Mouse (Mus musculus) kidney, postnatal 0 days (tissue): ENCODE measurements around the gene Wnt6. TPM values are rescaled to one million over a fixed set of nuclear protein-coding genes. Genes with fewer than 3 reads are reported as not detected.

Experiments used
- ATAC-seq: fragments of 200-750 bp; cut with Nextera tagmentation; replicated peaks from 2 replicates; pipeline ENCODE4 v1.8.0; 2017; ENCODE audit warnings: low read depth, moderate number of reproducible peaks, moderate TSS enrichment, moderate library complexity; ENCODE audit not compliant: low FRiP score
- DNase-seq: peaks from one replicate; pipeline ENCODE4 v3.0.0-alpha.2; 2016; ENCODE audit warnings: low spot score
- H3K27ac ChIP-seq: fragments of 300-500 bp; sonication (generic); 2 replicates; pipeline ENCODE4 v1.5.1; 2014; ENCODE audit warnings: mild to moderate bottlenecking
- H3K27me3 ChIP-seq: fragments of 300-500 bp; sonication (generic); 2 replicates; pipeline ENCODE4 v1.6.1; 2014; ENCODE audit warnings: low read length, mixed read lengths; ENCODE audit not compliant: insufficient read depth
- H3K36me3 ChIP-seq: fragments of 300-500 bp; sonication (generic); 2 replicates; pipeline ENCODE4 v1.6.1; 2014; ENCODE audit warnings: low read length, mixed read lengths; ENCODE audit not compliant: insufficient read depth
- H3K4me1 ChIP-seq: fragments of 300-500 bp; sonication (generic); replicated peaks from 2 replicates; pipeline ENCODE4 v1.6.1; 2014; ENCODE audit warnings: antibody characterized with exemption, low read length, mixed read lengths; ENCODE audit not compliant: insufficient read depth
- H3K4me2 ChIP-seq: fragments of 300-500 bp; sonication (generic); 2 replicates; pipeline ENCODE4 v1.6.1; 2014; ENCODE audit warnings: mild to moderate bottlenecking, low read length, moderate library complexity, mixed read lengths
- H3K4me3 ChIP-seq: fragments of 300-500 bp; sonication (generic); replicated peaks from 2 replicates; pipeline ENCODE4 v1.5.1; 2014; ENCODE audit warnings: low read depth, low read length
- H3K9ac ChIP-seq: fragments of 300-500 bp; sonication (generic); 2 replicates; pipeline ENCODE4 v1.6.1; 2014; ENCODE audit warnings: low read depth, low read length
- H3K9me3 ChIP-seq: fragments of 300-500 bp; sonication (generic); replicated peaks from 2 replicates; pipeline ENCODE4 v1.6.1; 2016; ENCODE audit warnings: low read length, inconsistent platforms, mixed read lengths
- CTCF ChIP-seq: IDR thresholded peaks from 2 replicates; pipeline ENCODE4 v1.5.1; 2016; ENCODE audit warnings: antibody characterized with exemption, low read depth, mild to moderate bottlenecking, moderate library complexity
- WGBS: fragments of 180-500 bp; shearing (Covaris S2); extraction: QIAGEN DNeasy Blood & Tissue Kit; methylation state at CpG from one replicate; pipeline ENCODE4 v1.1.7; 2014; 5-methylcytosine and 5-hydroxymethylcytosine counted together
- polyA plus RNA-seq: library from polyadenylated mRNA; unstranded; fragments of >200 nt; fragmentation: Nextera tagmentation; extraction: Ambion mirVana; gene quantifications from 2 replicates; pipeline ENCODE4 v1.2.1, GENCODE M21; 2015

Wnt6 gene
- polyA plus RNA-seq, 1 experiment from 2014 or later = 1.9 TPM

GRCm38 (mm10) chr1:74782045-74782444 lies 10.4 kb downstream of the Wnt6 start:
- WGBS = 19% methylated on average over 14 of the region's 14 CpGs
- H3K4me3 ChIP-seq = no peak overlapping the region
- no peak overlapping the region for H3K4me2 ChIP-seq
- no peaks in the 10 kb centered on the region; the same call in 1 of the 2 replicates for H3K9me3 ChIP-seq
- DNase-seq (no peak), ATAC-seq (no peak)
- no peak overlapping the region for H3K9ac ChIP-seq
- H3K4me1 ChIP-seq = peaks cover 9% of the 10 kb centered on the region; the same call in 1 of the 2 replicates
- no peaks in the 10 kb centered on the region for H3K36me3 ChIP-seq
- H3K27ac ChIP-seq = no peak overlapping the region
- H3K27me3 ChIP-seq = peaks cover 54% of the 10 kb centered on the region
- TF ChIP-seq CTCF = no peak

DNA sequence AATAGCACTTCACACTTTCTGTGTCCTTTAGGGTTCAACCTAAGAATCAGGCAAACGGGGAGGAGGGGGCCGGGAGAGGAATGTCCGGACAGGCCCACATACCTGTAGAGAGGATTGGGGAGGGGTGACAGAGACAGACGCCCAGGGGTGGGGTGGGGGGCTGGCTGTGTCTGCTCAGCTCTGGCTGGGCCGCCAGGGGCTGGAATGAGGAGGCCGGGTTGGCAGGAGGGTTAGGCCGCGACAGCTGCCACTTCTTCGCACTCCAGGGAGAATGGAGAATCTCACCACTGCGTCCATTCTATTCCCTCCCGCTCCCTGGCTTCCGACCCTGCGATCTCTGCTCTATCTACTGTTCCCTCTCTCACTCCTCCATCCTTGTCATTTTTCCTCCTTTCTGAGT lies 11.9 kb downstream of the Wnt6 start:
- peak overlapping the region; percentile 77 for H3K4me2 ChIP-seq
- no peaks in the 10 kb centered on the region for H3K36me3 ChIP-seq
- H3K27ac ChIP-seq = no peak overlapping the region
- H3K9ac ChIP-seq = no peak overlapping the region
- peak overlapping the region; percentile 44 for H3K4me3 ChIP-seq
- TF ChIP-seq CTCF = no peak
- H3K9me3 ChIP-seq = no peaks in the 10 kb centered on the region; the same call in 1 of the 2 replicates
- H3K27me3 ChIP-seq = peaks cover 68% of the 10 kb centered on the region
- WGBS = 12% methylated on average over 13 of the region's 13 CpGs
- DNase-seq (no peak), ATAC-seq (no peak)
- H3K4me1 ChIP-seq = peaks cover 9% of the 10 kb centered on the region; the same call in 1 of the 2 replicates

DNA sequence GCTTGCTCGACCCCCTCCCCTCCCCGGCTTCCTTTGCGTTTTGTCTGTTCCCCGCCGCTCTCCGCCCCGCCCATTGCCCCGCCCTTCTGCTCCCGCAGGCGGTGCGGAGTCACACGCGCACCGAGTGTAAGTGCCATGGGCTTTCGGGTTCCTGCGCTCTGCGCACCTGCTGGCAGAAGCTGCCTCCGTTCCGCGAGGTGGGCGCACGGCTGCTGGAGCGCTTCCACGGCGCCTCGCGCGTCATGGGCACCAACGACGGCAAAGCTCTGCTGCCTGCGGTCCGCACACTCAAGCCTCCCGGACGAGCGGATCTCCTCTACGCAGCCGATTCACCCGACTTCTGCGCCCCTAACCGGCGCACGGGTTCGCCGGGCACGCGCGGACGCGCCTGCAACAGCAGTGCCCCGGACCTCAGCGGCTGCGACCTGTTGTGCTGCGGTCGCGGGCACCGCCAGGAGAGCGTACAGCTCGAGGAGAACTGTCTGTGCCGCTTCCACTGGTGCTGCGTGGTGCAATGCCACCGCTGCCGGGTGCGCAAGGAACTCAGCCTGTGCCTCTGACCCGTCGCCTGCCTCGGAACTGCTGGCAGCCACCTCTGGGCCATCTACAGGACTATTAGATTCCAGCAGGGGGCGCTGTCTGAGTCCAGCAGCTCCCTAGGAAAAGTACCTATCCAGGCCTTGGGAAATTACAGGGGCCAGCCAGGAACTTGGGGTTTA lies 12.5 kb downstream of the Wnt6 start:
- H3K4me3 ChIP-seq = peak overlapping the region; percentile 44
- DNase-seq (peak; percentile 78), ATAC-seq (no peak; the same call in 1 of the 2 replicates)
- H3K4me1 ChIP-seq = peaks cover 9% of the 10 kb centered on the region; the same call in 1 of the 2 replicates
- H3K36me3 ChIP-seq = no peaks in the 10 kb centered on the region
- no peak overlapping the region for H3K27ac ChIP-seq
- H3K27me3 ChIP-seq = peaks cover 73% of the 10 kb centered on the region
- no peaks in the 10 kb centered on the region; the same call in 1 of the 2 replicates for H3K9me3 ChIP-seq
- peak overlapping the region; percentile 77 for H3K4me2 ChIP-seq
- WGBS = 1% methylated on average over 67 of the region's 67 CpGs
- peak; percentile 65 for TF ChIP-seq CTCF
- H3K9ac ChIP-seq = no peak overlapping the region

DNA sequence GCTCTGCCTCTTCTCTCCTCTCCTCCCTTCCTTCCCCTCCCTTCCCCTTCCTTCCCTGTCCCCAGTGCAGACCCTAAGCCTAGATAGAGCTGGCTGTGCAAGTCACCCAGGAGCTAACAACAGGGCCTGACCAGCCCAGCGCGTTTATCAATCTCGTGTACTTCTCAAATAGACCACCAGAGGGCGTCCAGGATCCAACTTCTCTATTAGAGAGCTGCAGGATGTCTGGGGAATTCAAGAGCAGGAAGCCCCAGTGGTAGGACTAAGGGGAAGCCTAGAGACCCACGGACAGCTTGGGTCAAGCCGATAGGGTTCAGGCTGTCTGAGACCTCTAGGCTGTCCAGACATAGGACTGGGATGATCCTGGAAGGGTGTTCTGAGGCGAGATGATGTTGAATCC lies 16.2 kb downstream of the Wnt6 start:
- H3K36me3 ChIP-seq = no peaks in the 10 kb centered on the region
- H3K4me2 ChIP-seq = no peak overlapping the region
- DNase-seq = peak; percentile 88
- no peak for ATAC-seq
- WGBS = 9% methylated on average over 7 of the region's 7 CpGs
- no peak overlapping the region for H3K9ac ChIP-seq
- H3K4me3 ChIP-seq = no peak overlapping the region
- no peak overlapping the region for H3K27ac ChIP-seq
- H3K27me3 ChIP-seq = peaks cover 94% of the 10 kb centered on the region
- no peaks in the 10 kb centered on the region; the same call in 1 of the 2 replicates for H3K9me3 ChIP-seq
- peaks cover 15% of the 10 kb centered on the region; the same call in 1 of the 2 replicates for H3K4me1 ChIP-seq
- TF ChIP-seq CTCF = peak; percentile 88

GRCm38 (mm10) chr1:74788603-74789176 lies 17.0 kb downstream of the Wnt6 start:
- DNase-seq = no peak
- Histone ChIP-seq H3K4me1 (peaks cover 14% of the 10 kb centered on the region; the same call in 1 of the 2 replicates), H3K27ac (no peak overlapping the region), H3K4me3 (no peak overlapping the region), H3K9ac (no peak overlapping the region), H3K36me3 (no peaks in the 10 kb centered on the region), H3K4me2 (no peak overlapping the region), H3K27me3 (peaks cover 94% of the 10 kb centered on the region), H3K9me3 (no peaks in the 10 kb centered on the region; the same call in 1 of the 2 replicates)
- 27% methylated on average over 6 of the region's 6 CpGs for WGBS
- ATAC-seq = no peak
- no peak for TF ChIP-seq CTCF

DNA sequence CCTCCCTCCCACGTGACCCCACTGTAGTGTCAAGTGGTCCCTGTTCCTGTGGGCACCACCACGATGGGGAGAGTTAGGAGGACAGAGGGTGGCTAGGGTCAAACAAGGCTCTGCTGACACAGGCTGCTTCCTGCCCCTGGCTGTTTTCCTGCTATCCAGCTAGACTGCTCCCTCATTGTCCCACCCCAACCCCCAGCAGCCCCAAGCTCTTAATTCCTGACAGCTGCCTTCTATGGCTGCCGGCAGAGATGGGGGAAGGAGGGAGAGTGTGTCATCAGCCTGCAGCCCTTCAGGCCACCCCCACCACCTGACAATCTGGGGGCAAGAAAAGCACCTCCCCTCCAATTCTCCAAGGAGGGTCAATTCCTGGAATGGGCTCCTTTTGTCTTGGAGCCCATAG lies 18.4 kb downstream of the Wnt6 start:
- no peak overlapping the region for H3K4me2 ChIP-seq
- TF ChIP-seq CTCF = no peak
- ATAC-seq = no peak

More for the DNA sequence above, 18.4 kb downstream of the Wnt6 start:
- DNase-seq = no peak
- no peaks in the 10 kb centered on the region for H3K36me3 ChIP-seq
- WGBS = 23% methylated on average over 3 of the region's 3 CpGs
- no peak overlapping the region for H3K9ac ChIP-seq
- H3K9me3 ChIP-seq = no peaks in the 10 kb centered on the region; the same call in 1 of the 2 replicates
- peaks cover 92% of the 10 kb centered on the region for H3K27me3 ChIP-seq
- H3K4me3 ChIP-seq = no peak overlapping the region
- H3K27ac ChIP-seq = no peak overlapping the region
- peaks cover 12% of the 10 kb centered on the region; the same call in 1 of the 2 replicates for H3K4me1 ChIP-seq
